Mouse (Mus musculus) E14TG2a.4 (cell line): Measurements from ENCODE around the gene Apoa1.

Experiments used
- H3K27me3 ChIP-seq: 2 replicates; pipeline ENCODE4 v1.6.1; 2014; ENCODE audit warnings: low read length, control low read depth; ENCODE audit not compliant: insufficient read depth
- H3K36me3 ChIP-seq: 2 replicates; pipeline ENCODE4 v1.6.1; 2014; ENCODE audit warnings: low read length, control low read depth; ENCODE audit not compliant: insufficient read depth
- H3K4me1 ChIP-seq: replicated peaks from 2 replicates; pipeline ENCODE4 v1.6.1; 2014; ENCODE audit warnings: low read depth, low read length, control low read depth
- H3K4me3 ChIP-seq: replicated peaks from 2 replicates; pipeline ENCODE4 v1.5.1; 2014; ENCODE audit warnings: mild to moderate bottlenecking, low read length
- H3K9me3 ChIP-seq: 2 replicates; pipeline ENCODE4 v1.6.1; 2014; ENCODE audit warnings: low read length, control low read depth
- CTCF ChIP-seq: conservative IDR thresholded peaks from 2 replicates; pipeline ENCODE4 v1.5.1; 2014; ENCODE audit warnings: low read length
- NANOG ChIP-seq: IDR thresholded peaks from 2 replicates; pipeline ENCODE4 v1.6.1; 2014; ENCODE audit warnings: borderline replicate concordance, low read length, mixed read lengths
- POU5F1 ChIP-seq: IDR thresholded peaks from 2 replicates; pipeline ENCODE4 v1.6.1; 2014; ENCODE audit warnings: low read length, borderline replicate concordance

Apoa1 gene

DNA sequence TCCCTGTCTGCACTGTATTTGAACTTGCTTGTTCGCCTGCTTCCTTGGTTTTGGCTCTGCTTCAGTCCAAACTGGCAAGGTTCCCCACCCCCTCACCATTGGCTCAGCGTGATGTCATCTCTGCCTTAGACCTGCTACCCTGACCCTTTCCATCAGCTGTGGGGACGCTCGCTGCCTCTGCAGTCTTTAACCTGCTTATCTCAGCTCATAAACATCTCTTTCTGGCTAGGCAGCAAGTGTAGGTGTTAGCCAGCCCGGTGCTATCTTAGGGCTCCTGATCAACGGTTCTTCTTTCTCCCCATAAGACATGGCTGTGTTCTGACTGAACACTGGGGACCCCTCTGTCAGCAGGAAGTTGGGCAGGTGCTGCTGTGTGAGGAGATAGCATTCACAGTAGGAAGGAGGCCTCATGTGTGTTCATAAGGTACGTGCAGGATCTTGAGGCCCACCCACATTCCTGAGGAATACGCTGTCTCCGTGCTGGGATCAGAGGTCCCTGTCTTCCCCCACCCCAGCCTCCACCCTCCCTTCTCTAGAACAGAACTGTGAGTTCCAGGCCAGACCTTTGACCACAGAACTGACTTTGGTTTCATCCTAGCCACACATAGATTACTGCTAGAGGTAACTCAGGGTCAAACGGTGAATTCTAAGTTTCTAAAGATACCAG, 21.4 kb upstream of the Apoa1 start:
- H3K4me1 ChIP-seq = peaks cover 26% of the 10 kb centered on the region
- peaks cover 60% of the 10 kb centered on the region for H3K36me3 ChIP-seq
- H3K4me3 ChIP-seq = no peak overlapping the region
- H3K27me3 ChIP-seq = no peaks in the 10 kb centered on the region
- H3K9me3 ChIP-seq = no peaks in the 10 kb centered on the region
- TF ChIP-seq POU5F1 (no peak), CTCF (no peak)

DNA sequence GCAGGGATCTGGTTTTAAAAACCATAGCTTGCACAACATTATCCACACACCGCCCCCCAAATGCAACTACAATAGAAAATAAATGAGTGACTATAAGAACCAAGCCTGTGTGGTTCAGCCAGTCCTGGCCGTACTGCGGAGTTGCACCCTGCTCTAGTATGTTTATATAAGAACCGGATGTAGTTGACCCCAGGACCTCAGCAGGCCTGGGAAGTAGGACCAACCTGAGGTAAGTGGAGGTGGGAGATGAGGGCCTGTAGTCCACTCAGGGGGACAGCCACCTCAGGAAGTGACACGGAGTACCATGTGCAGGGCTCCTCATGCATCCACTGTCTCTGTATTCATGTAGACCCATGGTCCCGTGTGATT, 20.9 kb upstream of the Apoa1 start:
- no peak overlapping the region for H3K4me3 ChIP-seq

DNA sequence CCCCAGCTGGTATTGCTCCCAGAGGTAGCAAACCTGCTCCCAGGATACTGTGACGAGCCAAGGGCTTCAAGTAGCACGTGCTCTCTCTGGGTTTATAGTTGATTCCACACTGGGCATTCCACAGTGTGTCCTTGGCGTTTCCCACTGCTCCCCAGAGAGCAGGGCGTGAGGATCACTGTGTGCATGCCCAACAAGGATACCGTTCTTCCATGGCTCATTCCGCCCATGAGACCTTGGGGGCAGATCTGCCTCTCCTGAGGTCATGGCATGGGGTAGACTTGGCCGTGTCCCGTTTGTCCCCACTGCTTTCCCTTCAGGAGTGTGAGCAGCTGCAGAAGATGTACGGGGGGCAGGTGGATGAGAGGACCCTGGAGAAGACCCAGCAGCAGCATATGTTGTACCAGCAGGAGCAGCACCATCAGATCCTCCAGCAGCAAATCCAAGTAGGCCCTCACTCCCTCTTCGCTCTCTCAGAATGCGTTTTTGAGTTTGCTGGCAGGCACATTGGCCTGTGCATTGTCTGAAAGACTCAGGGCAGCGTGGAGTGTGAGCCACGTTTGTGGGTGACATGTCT, 19.9 kb upstream of the Apoa1 start:
- Histone ChIP-seq H3K4me1 (peaks cover 27% of the 10 kb centered on the region), H3K4me3 (no peak overlapping the region), H3K27me3 (no peaks in the 10 kb centered on the region), H3K9me3 (no peaks in the 10 kb centered on the region), H3K36me3 (peaks cover 61% of the 10 kb centered on the region)
- TF ChIP-seq CTCF = no peak
- TF ChIP-seq POU5F1 = no peak

More for the DNA sequence above, 20.9 kb upstream of the Apoa1 start:
- H3K36me3 ChIP-seq = peaks cover 60% of the 10 kb centered on the region
- H3K9me3 ChIP-seq = no peaks in the 10 kb centered on the region
- H3K27me3 ChIP-seq = no peaks in the 10 kb centered on the region
- peaks cover 27% of the 10 kb centered on the region for H3K4me1 ChIP-seq
- TF ChIP-seq CTCF = no peak
- no peak for TF ChIP-seq NANOG
- no peak for TF ChIP-seq POU5F1

DNA sequence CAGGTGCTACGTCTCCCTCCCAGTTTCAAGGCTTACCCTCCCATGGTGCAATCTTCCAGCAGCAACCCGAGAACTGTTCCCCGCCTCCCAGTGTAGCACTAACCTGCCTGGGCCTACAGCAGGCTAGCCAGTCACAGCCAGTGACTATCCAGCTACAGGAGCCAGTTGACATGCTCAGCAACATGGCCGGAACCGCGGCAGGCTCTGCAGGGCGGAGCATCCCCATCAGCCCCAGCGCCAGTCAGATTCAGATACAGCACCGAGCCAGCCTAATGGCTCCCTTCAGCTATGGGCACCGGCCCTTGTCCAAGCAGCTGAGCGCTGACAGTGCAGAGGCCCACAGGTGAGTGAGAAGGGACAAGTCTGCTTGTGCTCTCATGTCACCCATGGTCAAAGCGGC, 17.9 kb upstream of the Apoa1 start:
- TF ChIP-seq NANOG (no peak), CTCF (no peak), POU5F1 (no peak)
- Histone ChIP-seq H3K27me3 (no peaks in the 10 kb centered on the region), H3K4me1 (peaks cover 39% of the 10 kb centered on the region), H3K9me3 (no peaks in the 10 kb centered on the region), H3K4me3 (peak overlapping the region; percentile 64), H3K36me3 (peaks cover 52% of the 10 kb centered on the region)

DNA sequence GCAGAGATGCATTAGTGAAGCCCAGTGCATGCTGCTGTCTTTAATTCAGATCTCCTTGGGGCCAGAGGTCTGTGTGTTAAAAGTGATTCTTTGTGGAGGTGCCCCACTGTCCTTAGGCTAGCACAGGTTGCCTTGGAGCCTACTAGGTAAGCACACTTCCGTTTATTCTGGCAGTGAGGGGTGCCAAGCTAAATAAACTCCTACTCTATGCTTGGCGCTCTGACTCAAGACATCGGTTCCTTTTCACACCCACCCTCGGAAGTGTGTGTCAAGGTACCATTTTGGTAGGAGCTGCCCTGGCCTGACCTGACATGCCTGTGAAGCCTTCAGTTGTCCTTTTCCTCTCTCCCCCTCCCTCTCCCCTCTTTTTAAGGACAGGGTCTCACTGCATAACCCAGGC, 14.1 kb upstream of the Apoa1 start:
- no peaks in the 10 kb centered on the region for H3K27me3 ChIP-seq
- peaks cover 28% of the 10 kb centered on the region for H3K36me3 ChIP-seq
- no peak overlapping the region for H3K4me3 ChIP-seq
- TF ChIP-seq POU5F1 (no peak), NANOG (no peak), CTCF (no peak)
- H3K9me3 ChIP-seq = no peaks in the 10 kb centered on the region
- H3K4me1 ChIP-seq = peaks cover 41% of the 10 kb centered on the region

DNA sequence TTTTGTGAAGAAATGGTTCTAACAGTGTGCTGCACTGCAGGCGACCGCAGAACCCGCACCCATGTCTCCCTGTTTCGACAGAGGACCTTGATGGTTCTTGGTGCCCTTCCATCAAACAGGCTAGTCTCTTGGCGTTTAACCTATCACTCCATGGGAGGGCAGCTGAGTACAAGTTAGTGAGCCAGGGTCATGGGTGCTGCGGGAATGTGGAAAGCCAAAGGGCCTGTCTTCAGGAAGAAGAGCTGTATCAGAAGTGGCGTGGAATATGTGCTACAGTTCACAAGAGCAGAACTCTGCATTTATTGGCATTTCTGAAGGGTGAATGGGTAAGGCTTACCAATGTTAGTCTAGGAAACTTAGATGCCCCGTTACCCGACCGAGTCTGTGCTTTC, 13.4 kb upstream of the Apoa1 start:
- H3K36me3 ChIP-seq = peaks cover 27% of the 10 kb centered on the region
- no peaks in the 10 kb centered on the region for H3K27me3 ChIP-seq
- H3K4me3 ChIP-seq = no peak overlapping the region
- TF ChIP-seq CTCF (no peak), POU5F1 (no peak), NANOG (no peak)
- H3K4me1 ChIP-seq = peaks cover 48% of the 10 kb centered on the region
- no peaks in the 10 kb centered on the region for H3K9me3 ChIP-seq

DNA sequence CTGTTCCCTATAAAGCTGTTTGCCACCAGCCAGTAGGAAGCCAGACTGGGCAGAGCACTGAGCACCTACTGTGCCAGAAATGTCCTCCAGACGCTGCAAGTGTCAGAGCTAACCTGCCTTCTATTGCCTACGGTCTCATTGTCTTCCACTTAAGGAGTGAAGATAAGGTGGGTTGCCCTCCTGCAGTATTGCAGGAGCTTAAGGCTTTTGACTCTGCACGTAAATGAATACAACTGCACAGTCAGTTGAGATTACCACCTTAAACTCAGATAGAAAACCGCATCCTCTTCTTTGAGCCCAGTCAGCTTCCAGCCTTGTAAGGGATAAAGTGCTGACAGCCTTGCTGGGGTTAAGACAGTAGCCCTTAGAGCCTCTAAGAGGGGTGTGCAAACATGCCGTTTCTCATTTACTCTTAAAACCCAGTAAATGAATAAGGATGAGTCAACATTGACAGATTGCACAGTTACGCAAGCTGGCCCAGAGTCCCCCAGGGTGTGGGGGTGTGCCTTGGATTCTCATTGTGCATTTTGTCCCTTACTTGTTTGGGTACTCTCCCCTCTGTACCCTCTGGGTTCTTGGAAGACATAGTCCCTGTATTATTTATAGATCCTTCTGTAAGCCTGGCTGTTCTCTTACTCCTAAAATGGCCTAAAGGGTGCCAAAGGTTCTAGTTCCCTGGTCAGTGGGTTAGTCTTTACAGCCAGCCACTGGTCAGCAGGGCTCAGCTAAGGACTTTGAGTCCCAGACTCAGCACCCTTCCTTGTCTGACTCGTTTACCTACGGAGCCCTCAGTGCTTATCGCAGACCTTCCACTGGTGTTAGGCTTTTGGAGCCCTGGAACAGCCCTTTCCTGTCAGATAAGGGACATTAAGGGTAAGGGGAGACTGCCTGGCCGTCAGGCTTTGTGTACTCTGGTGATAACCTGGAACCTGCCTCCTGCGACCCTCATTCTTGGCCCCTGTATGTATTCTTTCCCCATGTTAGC, 12.8 kb upstream of the Apoa1 start:
- no peak for TF ChIP-seq POU5F1
- no peak for TF ChIP-seq CTCF
- TF ChIP-seq NANOG = no peak
- H3K4me3 ChIP-seq = no peak overlapping the region
- H3K4me1 ChIP-seq = peaks cover 45% of the 10 kb centered on the region
- peaks cover 34% of the 10 kb centered on the region for H3K36me3 ChIP-seq
- H3K9me3 ChIP-seq = no peaks in the 10 kb centered on the region
- H3K27me3 ChIP-seq = no peaks in the 10 kb centered on the region

DNA sequence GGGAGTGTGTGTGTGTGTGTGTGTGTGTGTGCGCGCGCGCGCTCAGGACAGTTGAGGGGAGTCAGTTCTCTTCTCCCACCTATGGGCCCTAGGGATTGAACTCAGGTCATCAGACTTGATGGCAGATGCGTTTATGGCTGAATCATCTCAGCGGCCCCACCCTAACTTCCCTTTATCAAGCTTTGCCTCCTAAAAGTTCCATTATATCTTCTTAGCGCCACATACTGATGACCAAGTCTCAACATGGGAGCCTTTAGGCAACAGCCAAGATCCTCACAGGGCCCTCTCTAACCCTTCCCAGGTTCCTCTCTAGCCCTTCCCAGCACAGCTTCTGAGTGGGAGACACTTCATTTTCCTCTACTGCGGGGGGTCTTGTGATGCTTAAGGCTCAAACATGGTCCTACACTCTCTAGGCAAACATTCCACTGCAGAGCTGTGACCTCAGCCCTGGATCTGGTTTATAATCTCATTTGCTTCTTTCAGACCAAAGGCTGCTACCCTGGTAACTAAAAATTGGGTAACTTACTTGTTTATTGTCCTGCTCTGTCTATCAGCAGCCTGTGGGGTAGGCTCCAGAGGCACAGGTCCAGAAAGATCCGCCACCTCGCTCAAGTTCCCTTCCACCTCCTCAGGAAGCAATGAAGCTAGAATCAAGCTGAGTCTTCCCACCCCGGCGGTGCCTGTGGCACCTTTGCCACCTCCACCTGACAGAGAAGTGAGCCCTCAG, 11.5 kb upstream of the Apoa1 start:
- no peaks in the 10 kb centered on the region for H3K9me3 ChIP-seq
- H3K4me1 ChIP-seq = peaks cover 34% of the 10 kb centered on the region
- H3K27me3 ChIP-seq = no peaks in the 10 kb centered on the region
- peaks cover 39% of the 10 kb centered on the region for H3K36me3 ChIP-seq
- peak overlapping the region; percentile 37; the same call in 1 of the 2 replicates for H3K4me3 ChIP-seq
- TF ChIP-seq NANOG (no peak), CTCF (no peak)
